Mouse (Mus musculus) forebrain, embryonic 16.5 days (tissue): ENCODE measurements at regions not wholly inside any gene's neighbourhood (a gene's known extent, or its start where the extent isn't known, plus 50 kb on each side); places are given as distances from the start of the nearest gene placed in this dataset.

Experiments
- ATAC-seq: fragments of 200-750 bp; cut with Nextera tagmentation; 2 replicates; pipeline ENCODE4 v1.8.0; 2017; ENCODE audit warnings: mild to moderate bottlenecking, moderate library complexity
- H3K27ac ChIP-seq: fragments of 300-500 bp; sonication (generic); 2 replicates; pipeline ENCODE4 v1.5.1; 2014; ENCODE audit warnings: low read length, control low read depth
- H3K27me3 ChIP-seq: fragments of 300-500 bp; sonication (generic); replicated peaks from 2 replicates; pipeline ENCODE4 v1.6.1; 2014; ENCODE audit warnings: low read length; ENCODE audit not compliant: control insufficient read depth, insufficient read depth
- H3K36me3 ChIP-seq: fragments of 300-500 bp; sonication (generic); 2 replicates; pipeline ENCODE4 v1.6.1; 2014; ENCODE audit not compliant: control insufficient read depth, insufficient read depth
- H3K4me1 ChIP-seq: fragments of 300-500 bp; sonication (generic); replicated peaks from 2 replicates; pipeline ENCODE4 v1.6.1; 2014; ENCODE audit warnings: low read length; ENCODE audit not compliant: control insufficient read depth, insufficient read depth
- H3K4me2 ChIP-seq: fragments of 300-500 bp; sonication (generic); 2 replicates; pipeline ENCODE4 v1.6.1; 2014; ENCODE audit warnings: mild to moderate bottlenecking, low read length, control low read depth
- H3K4me3 ChIP-seq: fragments of 300-500 bp; sonication (generic); replicated peaks from 2 replicates; pipeline ENCODE4 v1.5.1; 2014; ENCODE audit warnings: mild to moderate bottlenecking, low read length, control low read depth
- H3K9ac ChIP-seq: fragments of 300-500 bp; sonication (generic); replicated peaks from 2 replicates; pipeline ENCODE4 v1.6.1; 2014; ENCODE audit warnings: low read depth, low read length, control low read depth
- H3K9me3 ChIP-seq: fragments of 300-500 bp; sonication (generic); 2 replicates; pipeline ENCODE4 v1.6.1; 2016; ENCODE audit warnings: low read length; ENCODE audit not compliant: control insufficient read depth
- WGBS: fragments of 180-500 bp; shearing (Covaris S2); extraction: QIAGEN DNeasy Blood & Tissue Kit; methylation state at CpG from one replicate; pipeline ENCODE4 v1.1.7; 2014; 5-methylcytosine and 5-hydroxymethylcytosine counted together

DNA sequence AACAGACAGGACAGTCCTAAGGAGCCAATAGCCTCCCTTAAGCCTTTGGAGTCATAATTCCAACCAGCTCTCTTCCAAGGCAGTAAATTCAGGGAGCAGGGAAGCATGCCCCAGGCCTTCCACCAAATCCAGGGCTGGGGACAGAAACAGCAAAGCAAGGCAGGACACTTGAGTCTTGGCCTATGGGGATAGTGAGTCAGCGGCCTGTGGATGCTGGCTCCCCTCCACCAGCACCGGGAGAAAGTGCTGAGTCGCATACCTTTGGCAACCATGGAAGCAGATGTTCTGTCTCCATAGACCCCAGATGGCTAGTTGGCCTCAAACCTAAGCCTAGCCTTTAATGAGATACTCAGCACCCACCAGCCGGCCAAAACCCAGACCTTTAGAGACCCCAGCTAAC is 133.8 kb upstream of the Six2 start:
- H3K27me3 ChIP-seq: no peaks in the 10 kb centered on the region
- H3K36me3 ChIP-seq: no peaks in the 10 kb centered on the region
- H3K9me3 ChIP-seq: no peaks in the 10 kb centered on the region
- H3K9ac ChIP-seq: no peak overlapping the region
- ATAC-seq: no peak
- H3K4me2 ChIP-seq: no peak overlapping the region
- no peak overlapping the region for H3K4me3 ChIP-seq
- 72% methylated on average over 4 of the region's 4 CpGs for WGBS
- no peak overlapping the region for H3K27ac ChIP-seq
- peaks cover 2% of the 10 kb centered on the region; the same call in 1 of the 2 replicates for H3K4me1 ChIP-seq

DNA sequence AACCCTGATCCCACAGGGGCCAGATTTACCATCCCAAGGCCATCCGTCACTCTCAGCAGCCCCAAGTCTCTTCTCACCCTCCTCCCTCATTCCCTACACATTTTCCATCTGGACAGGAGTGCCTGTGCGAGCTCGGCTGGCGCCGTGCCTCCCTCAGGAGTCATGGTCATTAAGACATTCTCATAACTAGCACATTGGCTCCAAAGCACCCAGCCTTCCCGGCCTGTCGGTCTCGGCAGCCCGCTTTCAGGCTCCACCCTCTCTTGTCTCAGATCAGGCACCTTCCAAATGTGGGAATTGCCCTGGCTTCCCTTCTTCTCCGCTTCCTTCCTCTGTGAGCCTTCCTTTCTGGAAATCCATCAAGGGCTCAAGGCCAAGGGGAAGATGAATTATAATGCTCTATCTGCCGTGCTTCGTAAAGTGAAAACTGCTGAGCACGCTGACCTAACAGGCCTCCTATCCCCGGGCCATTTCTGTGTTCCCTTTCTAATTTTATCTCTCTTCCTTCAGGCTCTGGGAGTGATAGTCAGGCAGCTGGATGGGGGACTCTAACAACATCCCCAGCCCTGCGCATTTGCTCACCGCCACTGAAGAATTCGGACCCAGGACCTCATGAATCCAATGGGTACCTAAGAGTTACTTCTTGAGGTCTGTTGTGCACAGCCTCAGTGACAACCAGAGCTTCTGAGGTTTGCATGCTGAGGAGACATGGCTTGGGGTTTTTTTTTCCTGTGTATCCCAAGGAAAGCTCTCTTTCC is 130.2 kb upstream of the Six2 start:
- Histone ChIP-seq H3K27ac (no peak overlapping the region), H3K4me2 (no peak overlapping the region), H3K27me3 (no peaks in the 10 kb centered on the region), H3K4me3 (no peak overlapping the region), H3K9me3 (no peaks in the 10 kb centered on the region), H3K36me3 (no peaks in the 10 kb centered on the region), H3K4me1 (peaks cover 2% of the 10 kb centered on the region; the same call in 1 of the 2 replicates), H3K9ac (no peak overlapping the region)
- no peak for ATAC-seq
- WGBS: 88% methylated on average over 17 of the region's 17 CpGs

DNA sequence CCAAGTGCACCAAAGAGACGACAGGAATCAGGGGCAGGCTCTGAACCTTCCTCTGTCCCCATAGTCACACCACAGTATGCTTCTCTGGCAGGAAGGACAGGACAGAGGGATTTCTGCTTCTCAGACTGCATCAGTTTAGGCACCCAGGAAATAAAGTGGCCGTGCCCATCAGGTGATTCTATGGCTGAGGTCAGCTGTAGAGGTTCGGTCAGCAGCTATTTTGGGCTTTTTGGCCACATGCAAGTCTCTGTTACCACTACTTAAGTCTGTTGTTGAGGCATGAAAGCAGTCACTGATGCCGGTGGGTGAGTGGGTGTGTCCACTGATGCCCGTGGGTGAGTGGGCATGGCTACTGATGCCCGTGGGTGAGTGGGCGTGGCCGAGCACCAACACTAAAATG is 128.4 kb upstream of the Six2 start:
- ATAC-seq: no peak
- Histone ChIP-seq H3K4me3 (no peak overlapping the region), H3K27me3 (no peaks in the 10 kb centered on the region), H3K27ac (no peak overlapping the region), H3K9me3 (no peaks in the 10 kb centered on the region), H3K4me2 (no peak overlapping the region), H3K4me1 (no peaks in the 10 kb centered on the region), H3K9ac (no peak overlapping the region), H3K36me3 (no peaks in the 10 kb centered on the region)
- 90% methylated on average over 8 of the region's 8 CpGs for WGBS

DNA sequence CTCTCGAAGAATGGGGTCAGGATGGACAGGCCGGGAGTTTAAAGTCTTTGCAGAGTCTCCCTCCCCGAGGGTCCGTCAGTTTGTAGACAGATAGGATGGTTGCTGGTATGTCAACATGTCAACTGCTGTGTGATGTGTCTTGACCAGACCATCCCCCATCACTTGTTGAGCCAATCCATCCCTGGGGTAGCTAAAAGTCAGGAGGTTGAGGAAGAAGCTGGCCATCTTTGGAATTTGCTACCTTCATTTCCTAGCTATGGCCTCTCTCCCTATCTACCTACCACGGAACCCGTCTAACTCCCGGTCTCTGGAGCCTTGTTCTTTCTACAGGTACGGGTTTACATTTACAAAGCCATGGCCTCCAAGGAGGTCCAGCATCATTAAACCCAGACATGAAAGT is 128.0 kb upstream of the Six2 start:
- WGBS: 91% methylated on average over 8 of the region's 8 CpGs
- H3K9ac ChIP-seq: no peak overlapping the region

DNA sequence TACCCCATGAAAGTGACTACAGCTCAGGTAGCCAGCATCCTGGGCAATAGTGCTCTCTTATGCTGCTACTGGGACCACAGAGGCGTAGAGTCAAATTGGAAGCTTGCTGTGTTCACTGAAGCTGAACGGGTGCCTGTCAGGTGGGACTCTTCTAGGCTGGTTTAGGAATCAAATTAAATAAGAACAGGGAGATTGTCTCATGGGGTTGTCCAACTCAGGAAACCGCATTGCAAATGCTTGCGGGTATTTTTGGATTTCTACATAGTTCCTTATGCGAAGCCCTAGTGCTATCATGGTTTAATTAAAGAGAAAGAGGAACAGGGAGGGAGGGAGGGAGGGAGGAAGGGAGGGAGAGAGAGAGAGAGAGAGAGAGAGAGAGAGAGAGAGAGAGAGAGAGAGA is 120.5 kb upstream of the Six2 start:
- no peaks in the 10 kb centered on the region for H3K4me1 ChIP-seq
- no peak overlapping the region for H3K9ac ChIP-seq
- no peak overlapping the region for H3K27ac ChIP-seq
- no peak overlapping the region for H3K4me3 ChIP-seq
- 52% methylated on average over 5 of the region's 5 CpGs for WGBS
- H3K27me3 ChIP-seq: peaks cover 7% of the 10 kb centered on the region; the same call in 1 of the 2 replicates
- no peaks in the 10 kb centered on the region for H3K36me3 ChIP-seq
- no peak for ATAC-seq
- no peaks in the 10 kb centered on the region for H3K9me3 ChIP-seq
- no peak overlapping the region for H3K4me2 ChIP-seq

More for the DNA sequence above, 128.0 kb upstream of the Six2 start:
- Histone ChIP-seq H3K4me3 (no peak overlapping the region), H3K4me2 (no peak overlapping the region), H3K36me3 (no peaks in the 10 kb centered on the region), H3K27ac (no peak overlapping the region), H3K9me3 (no peaks in the 10 kb centered on the region), H3K27me3 (no peaks in the 10 kb centered on the region), H3K4me1 (no peaks in the 10 kb centered on the region)
- ATAC-seq: no peak

DNA sequence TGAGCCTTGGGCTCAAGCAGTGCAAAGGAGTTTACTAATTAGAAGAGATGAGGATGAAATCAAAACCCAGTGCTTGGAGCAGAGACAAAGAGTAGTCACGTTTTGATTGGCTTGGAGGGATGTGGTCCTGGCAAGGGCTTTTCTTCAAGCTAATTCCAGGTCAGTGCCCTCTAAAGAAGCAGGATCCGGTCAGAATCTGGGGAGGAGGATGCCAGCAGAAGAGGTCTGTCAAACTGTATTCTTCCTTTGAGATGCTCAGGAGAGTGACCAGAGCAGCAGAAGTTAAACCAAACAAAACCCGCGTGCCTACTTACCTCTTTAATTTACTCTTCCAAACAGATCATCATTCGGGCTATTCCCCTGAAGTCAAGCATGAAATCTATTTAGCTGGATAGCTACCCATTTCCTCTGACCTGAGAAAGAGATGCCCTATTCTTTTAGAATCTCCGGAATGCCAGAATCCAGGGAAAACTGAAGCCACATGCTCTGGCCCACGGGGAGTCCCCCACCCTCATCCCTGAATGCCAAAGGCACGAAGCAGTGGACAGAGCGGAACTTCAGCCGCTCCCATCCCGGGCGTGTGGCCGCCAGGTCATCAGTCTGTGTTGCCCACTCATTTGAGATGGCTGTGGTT is 117.8 kb upstream of the Six2 start:
- ATAC-seq: no peak
- H3K27me3 ChIP-seq: peaks cover 18% of the 10 kb centered on the region

DNA sequence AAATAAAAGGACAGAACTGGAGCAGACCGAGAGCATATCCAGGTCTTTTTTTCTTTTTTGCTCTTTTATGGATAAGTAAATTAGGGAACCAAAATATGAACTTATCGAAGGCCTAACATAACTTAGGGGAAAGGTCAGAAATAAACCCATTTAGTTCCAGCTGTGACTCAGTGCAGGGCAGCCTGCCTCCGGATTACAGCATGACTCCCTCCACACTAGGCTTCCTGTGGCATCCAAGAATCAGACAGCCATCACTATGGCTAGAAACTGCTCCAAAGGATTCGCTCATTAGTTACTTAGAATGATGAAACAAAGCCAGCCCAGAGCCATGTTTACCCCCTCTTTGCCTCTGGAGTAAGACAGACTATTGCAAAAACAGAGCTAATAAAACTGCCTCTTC is 116.6 kb upstream of the Six2 start:
- peaks cover 21% of the 10 kb centered on the region for H3K27me3 ChIP-seq
- H3K4me1 ChIP-seq: peaks cover 10% of the 10 kb centered on the region
- WGBS: 49% methylated on average over 4 of the region's 4 CpGs
- H3K4me3 ChIP-seq: no peak overlapping the region
- H3K36me3 ChIP-seq: no peaks in the 10 kb centered on the region
- no peak overlapping the region for H3K27ac ChIP-seq
- ATAC-seq: no peak
- H3K4me2 ChIP-seq: no peak overlapping the region
- no peak overlapping the region for H3K9ac ChIP-seq
- H3K9me3 ChIP-seq: no peaks in the 10 kb centered on the region

More for the DNA sequence above, 117.8 kb upstream of the Six2 start:
- Histone ChIP-seq H3K9me3 (no peaks in the 10 kb centered on the region), H3K36me3 (no peaks in the 10 kb centered on the region), H3K9ac (no peak overlapping the region), H3K4me2 (no peak overlapping the region), H3K4me1 (no peaks in the 10 kb centered on the region), H3K27ac (no peak overlapping the region), H3K4me3 (no peak overlapping the region)
- 22% methylated on average over 13 of the region's 13 CpGs for WGBS

DNA sequence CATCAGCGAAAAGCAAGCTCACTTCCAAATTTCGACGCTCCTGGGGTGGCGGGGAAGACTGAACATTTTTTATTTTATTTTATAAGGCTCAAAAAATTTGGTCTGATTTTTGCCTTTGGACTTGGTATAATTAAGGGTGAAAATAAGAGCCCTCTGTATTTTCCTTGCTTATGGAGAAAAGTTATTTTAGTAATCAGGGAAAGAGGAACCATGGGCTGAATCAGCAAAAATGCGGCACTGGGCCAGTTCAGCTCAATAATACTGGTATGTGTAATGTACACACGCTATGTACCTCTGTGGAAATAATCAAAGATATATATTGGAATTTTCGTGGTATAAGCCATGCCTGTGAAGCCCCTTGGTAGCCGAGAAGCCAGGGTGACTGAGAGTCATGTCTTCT is 113.7 kb upstream of the Six2 start:
- WGBS: 83% methylated on average over 8 of the region's 8 CpGs
- Histone ChIP-seq H3K4me3 (no peak overlapping the region), H3K4me1 (peaks cover 13% of the 10 kb centered on the region), H3K36me3 (no peaks in the 10 kb centered on the region), H3K27me3 (peaks cover 31% of the 10 kb centered on the region), H3K9me3 (no peaks in the 10 kb centered on the region), H3K27ac (no peak overlapping the region), H3K4me2 (no peak overlapping the region), H3K9ac (no peak overlapping the region)
- no peak for ATAC-seq

DNA sequence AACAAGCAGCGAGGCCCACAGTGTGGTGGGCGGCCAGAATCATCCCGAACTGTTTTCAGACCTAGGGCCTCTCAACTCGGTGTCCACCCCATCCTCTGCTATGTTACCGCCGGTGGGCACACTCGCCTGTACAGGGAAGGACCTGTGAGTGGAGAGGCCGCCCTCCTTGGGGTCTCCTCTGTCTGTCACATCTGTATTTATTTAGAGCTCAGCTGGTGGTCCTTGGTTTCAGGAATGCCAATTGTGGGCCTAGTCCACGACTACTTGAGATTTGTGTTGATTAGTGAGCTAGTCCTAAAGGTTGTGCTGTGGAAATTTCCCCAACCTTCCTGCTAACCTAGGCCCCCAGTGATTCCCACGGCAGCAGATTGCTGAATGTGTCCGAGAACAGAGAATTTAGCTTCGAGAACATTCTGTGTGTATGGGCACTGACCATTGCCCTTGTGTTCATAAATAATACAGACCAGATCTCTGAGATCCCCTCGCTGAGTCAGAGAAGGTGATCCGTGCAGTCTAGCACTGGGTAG is 113.1 kb upstream of the Six2 start:
- no peak overlapping the region for H3K4me3 ChIP-seq
- no peak for ATAC-seq

More for the DNA sequence above, 113.1 kb upstream of the Six2 start:
- 43% methylated on average over 14 of the region's 14 CpGs for WGBS
- H3K9ac ChIP-seq: no peak overlapping the region
- peaks cover 13% of the 10 kb centered on the region for H3K4me1 ChIP-seq
- H3K27ac ChIP-seq: no peak overlapping the region
- no peaks in the 10 kb centered on the region for H3K9me3 ChIP-seq
- no peaks in the 10 kb centered on the region for H3K36me3 ChIP-seq
- H3K27me3 ChIP-seq: peaks cover 33% of the 10 kb centered on the region
- no peak overlapping the region for H3K4me2 ChIP-seq
